Mouse (Mus musculus) hindbrain, embryonic 15.5 days (tissue): ENCODE measurements around the gene Usf1. TPM values are rescaled to one million over a fixed set of nuclear protein-coding genes. Genes with fewer than 3 reads are reported as not detected.

Experiments used
- ATAC-seq: fragments of 200-750 bp; cut with Nextera tagmentation; 2 replicates; pipeline ENCODE4 v1.8.0; 2017; ENCODE audit warnings: low read depth, moderate number of reproducible peaks, moderate TSS enrichment; ENCODE audit not compliant: low FRiP score
- H3K27ac ChIP-seq: fragments of 300-500 bp; sonication (generic); replicated peaks from 2 replicates; pipeline ENCODE4 v1.5.1; 2015; ENCODE audit warnings: mild to moderate bottlenecking, inconsistent platforms
- H3K27me3 ChIP-seq: fragments of 300-500 bp; sonication (generic); 2 replicates; pipeline ENCODE4 v1.6.1; 2015; ENCODE audit warnings: control low read depth, inconsistent platforms
- H3K36me3 ChIP-seq: fragments of 300-500 bp; sonication (generic); 2 replicates; pipeline ENCODE4 v1.6.1; 2015; ENCODE audit warnings: control low read depth, inconsistent platforms
- H3K4me1 ChIP-seq: fragments of 300-500 bp; sonication (generic); replicated peaks from 2 replicates; pipeline ENCODE4 v1.6.1; 2015; ENCODE audit warnings: control low read depth, inconsistent platforms
- H3K4me2 ChIP-seq: fragments of 300-500 bp; sonication (generic); 2 replicates; pipeline ENCODE4 v1.6.1; 2015; ENCODE audit warnings: moderate library complexity, mild to moderate bottlenecking, inconsistent platforms
- H3K4me3 ChIP-seq: fragments of 300-500 bp; sonication (generic); 2 replicates; pipeline ENCODE4 v1.5.1; 2015; ENCODE audit warnings: mild to moderate bottlenecking, inconsistent platforms
- H3K9ac ChIP-seq: fragments of 300-500 bp; sonication (generic); 2 replicates; pipeline ENCODE4 v1.6.1; 2015; ENCODE audit warnings: inconsistent platforms
- H3K9me3 ChIP-seq: fragments of 300-500 bp; sonication (generic); 2 replicates; pipeline ENCODE4 v1.6.1; 2016; ENCODE audit warnings: control low read depth, inconsistent platforms
- WGBS: fragments of 180-500 bp; shearing (Covaris S2); methylation state at CpG from one replicate; pipeline ENCODE4 v1.1.7; 2015; 5-methylcytosine and 5-hydroxymethylcytosine counted together
- polyA plus RNA-seq: library from polyadenylated mRNA; unstranded; fragments of >200 nt; fragmentation: Nextera tagmentation; extraction: Ambion mirVana; gene quantifications from 2 replicates; pipeline ENCODE4 v1.2.1, GENCODE M21; 2015

Usf1 gene
- polyA plus RNA-seq, 1 experiment from 2014 or later = 172 TPM

- no peaks in the 10 kb centered on the region for H3K4me1 ChIP-seq
- no peak for ATAC-seq
- no peaks in the 10 kb centered on the region for H3K36me3 ChIP-seq
- H3K9me3 ChIP-seq = no peaks in the 10 kb centered on the region
- WGBS = 85% methylated on average over 15 of the region's 15 CpGs
- H3K27me3 ChIP-seq = no peaks in the 10 kb centered on the region
- no peak within 1 kb of the TSS for H3K27ac ChIP-seq
- no peak within 1 kb of the TSS for H3K4me3 ChIP-seq
- no peak within 1 kb of the TSS for H3K9ac ChIP-seq
- no peak within 1 kb of the TSS for H3K4me2 ChIP-seq
These were observed 22.6 kb upstream of the Usf1 start, which contains the start of gene Arhgap30 for GRCm38 (mm10) chr1:171388376-171389102. TSS of gene Arhgap30 (plus strand) at chr1:171388954.

DNA sequence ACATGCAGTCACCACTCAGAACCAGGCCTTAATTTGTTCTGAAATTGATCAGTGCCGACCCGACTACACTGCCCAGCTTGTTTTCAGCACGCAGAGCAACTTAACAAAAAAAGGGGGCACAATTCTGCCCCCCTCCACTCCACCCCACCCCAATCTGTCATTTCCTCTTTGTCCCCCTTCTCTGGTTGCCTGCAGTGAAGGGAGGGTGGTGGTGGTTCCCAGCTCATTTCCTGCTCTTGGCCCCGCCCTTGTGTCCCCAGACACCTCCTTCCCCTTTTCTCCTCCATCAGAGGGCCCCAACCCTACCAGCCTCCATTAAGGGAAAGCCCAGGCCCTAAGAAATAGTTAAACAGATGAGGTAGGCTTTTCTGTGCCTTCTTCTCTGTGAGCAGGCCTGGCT lies 21.0 kb upstream of the Usf1 start:
- Histone ChIP-seq H3K4me3 (no peak overlapping the region), H3K4me2 (no peak overlapping the region), H3K27me3 (no peaks in the 10 kb centered on the region), H3K4me1 (no peaks in the 10 kb centered on the region), H3K9ac (no peak overlapping the region), H3K27ac (no peak overlapping the region), H3K36me3 (no peaks in the 10 kb centered on the region), H3K9me3 (no peaks in the 10 kb centered on the region)
- 80% methylated on average over 4 of the region's 4 CpGs for WGBS
- no peak for ATAC-seq

GRCm38 (mm10) chr1:171401821-171402220 lies 9.3 kb upstream of the Usf1 start:
- H3K4me2 ChIP-seq = no peak overlapping the region
- H3K9me3 ChIP-seq = no peaks in the 10 kb centered on the region
- WGBS = 82% methylated on average over 4 of the region's 4 CpGs
- no peaks in the 10 kb centered on the region for H3K36me3 ChIP-seq
- ATAC-seq = no peak
- H3K9ac ChIP-seq = no peak overlapping the region
- no peak overlapping the region for H3K4me3 ChIP-seq
- H3K27ac ChIP-seq = no peak overlapping the region
- H3K4me1 ChIP-seq = no peaks in the 10 kb centered on the region
- H3K27me3 ChIP-seq = no peaks in the 10 kb centered on the region

DNA sequence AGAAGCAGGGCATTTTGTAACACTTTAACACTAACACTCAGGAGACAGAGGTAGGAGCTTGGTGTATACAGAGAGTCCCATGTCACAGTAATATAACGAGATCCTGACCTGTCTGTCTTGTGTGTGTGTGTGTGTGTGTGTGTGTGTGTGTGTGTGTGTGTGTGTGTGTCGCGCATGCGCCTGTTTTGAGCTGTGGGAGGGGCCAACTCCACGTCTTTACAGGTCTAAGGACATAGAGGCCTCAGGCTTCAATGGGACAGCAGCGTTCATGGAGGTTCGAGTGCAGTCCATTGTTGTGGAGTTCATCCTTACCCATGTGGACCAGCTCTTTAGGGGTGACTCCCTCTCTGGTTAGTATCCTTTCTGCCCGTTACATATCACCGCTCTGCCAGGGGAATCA lies 8.1 kb upstream of the Usf1 start:
- ATAC-seq = no peak
- WGBS = 85% methylated on average over 9 of the region's 9 CpGs
- no peak overlapping the region for H3K9ac ChIP-seq

DNA sequence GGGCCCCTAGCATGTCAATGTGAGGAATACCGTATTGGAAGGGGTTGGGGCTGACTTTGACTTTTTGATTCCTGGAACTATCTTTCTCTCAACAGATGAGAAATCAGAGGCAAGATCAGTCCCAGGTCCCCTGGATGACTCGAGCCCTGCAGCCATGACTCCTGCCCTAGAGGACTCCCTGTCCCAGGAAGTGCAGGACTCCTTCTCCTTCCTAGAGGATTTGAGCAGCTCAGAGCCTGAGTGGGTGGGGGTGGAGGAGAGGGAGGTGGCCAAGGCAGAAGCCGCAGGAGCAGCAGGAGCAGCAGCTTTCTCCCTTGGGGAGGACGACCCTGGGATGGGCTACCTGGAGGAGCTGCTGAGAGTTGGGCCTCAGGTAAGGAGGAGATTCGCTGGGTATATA lies 3.9 kb upstream of the Usf1 start:
- no peak overlapping the region for H3K4me3 ChIP-seq
- no peak for ATAC-seq

More for the DNA sequence above, 8.1 kb upstream of the Usf1 start:
- H3K9me3 ChIP-seq = no peaks in the 10 kb centered on the region
- H3K27ac ChIP-seq = no peak overlapping the region
- no peaks in the 10 kb centered on the region for H3K4me1 ChIP-seq
- H3K4me2 ChIP-seq = no peak overlapping the region
- H3K4me3 ChIP-seq = no peak overlapping the region
- H3K36me3 ChIP-seq = no peaks in the 10 kb centered on the region
- H3K27me3 ChIP-seq = 0 out of 2 replicates have a peak, but pooled peaks cover 8% of the 10 kb centered on the region

GRCm38 (mm10) chr1:171410231-171410630 lies 882 bp upstream of the Usf1 start:
- Histone ChIP-seq H3K27ac (no peak overlapping the region), H3K4me1 (peaks cover 23% of the 10 kb centered on the region), H3K9ac (no peak overlapping the region), H3K4me3 (no peak overlapping the region), H3K9me3 (no peaks in the 10 kb centered on the region), H3K36me3 (peaks cover under 1% of the 10 kb centered on the region; the same call in 1 of the 2 replicates), H3K27me3 (0 out of 2 replicates have a peak, but pooled peaks cover 13% of the 10 kb centered on the region), H3K4me2 (no peak overlapping the region)
- 82% methylated on average over 1 of the region's 1 CpGs for WGBS
- ATAC-seq = no peak

More for the DNA sequence above, 3.9 kb upstream of the Usf1 start:
- Histone ChIP-seq H3K9me3 (no peaks in the 10 kb centered on the region), H3K36me3 (no peaks in the 10 kb centered on the region), H3K4me1 (no peaks in the 10 kb centered on the region; the same call in 1 of the 2 replicates), H3K27me3 (0 out of 2 replicates have a peak, but pooled peaks cover 13% of the 10 kb centered on the region), H3K4me2 (no peak overlapping the region), H3K9ac (no peak overlapping the region), H3K27ac (no peak overlapping the region)
- WGBS = 83% methylated on average over 5 of the region's 5 CpGs

- H3K27me3 ChIP-seq = 0 out of 2 replicates have a peak, but pooled peaks cover 13% of the 10 kb centered on the region
- H3K9ac ChIP-seq = peak overlapping the region; percentile 86
- no peaks in the 10 kb centered on the region for H3K9me3 ChIP-seq
- H3K27ac ChIP-seq = peak overlapping the region; percentile 97
- peak overlapping the region; percentile 78 for H3K4me3 ChIP-seq
- peak overlapping the region; percentile 63 for H3K4me2 ChIP-seq
- H3K4me1 ChIP-seq = peaks cover 23% of the 10 kb centered on the region
- H3K36me3 ChIP-seq = peaks cover 13% of the 10 kb centered on the region
- WGBS = under 1% methylated on average over 39 of the region's 39 CpGs
- ATAC-seq = peak; percentile 87
These were observed 404 bp downstream of the Usf1 start for GRCm38 (mm10) chr1:171411492-171411941.

GRCm38 (mm10) chr1:171412001-171412441 lies 908 bp downstream of the Usf1 start:
- Histone ChIP-seq H3K4me1 (peaks cover 23% of the 10 kb centered on the region), H3K9ac (peak overlapping the region; percentile 86), H3K27ac (peak overlapping the region; percentile 97), H3K4me3 (peak overlapping the region; percentile 78), H3K9me3 (no peaks in the 10 kb centered on the region), H3K27me3 (0 out of 2 replicates have a peak, but pooled peaks cover 13% of the 10 kb centered on the region), H3K36me3 (peaks cover 18% of the 10 kb centered on the region), H3K4me2 (peak overlapping the region; percentile 63)
- under 1% methylated on average over 20 of the region's 20 CpGs for WGBS
- ATAC-seq = peak; percentile 6; the same call in 1 of the 2 replicates

- 20% methylated on average over 3 of the region's 3 CpGs for WGBS
- no peak for ATAC-seq
- H3K36me3 ChIP-seq = peaks cover 22% of the 10 kb centered on the region
These were observed 1.3 kb downstream of the Usf1 start for GRCm38 (mm10) chr1:171412446-171412845.

DNA sequence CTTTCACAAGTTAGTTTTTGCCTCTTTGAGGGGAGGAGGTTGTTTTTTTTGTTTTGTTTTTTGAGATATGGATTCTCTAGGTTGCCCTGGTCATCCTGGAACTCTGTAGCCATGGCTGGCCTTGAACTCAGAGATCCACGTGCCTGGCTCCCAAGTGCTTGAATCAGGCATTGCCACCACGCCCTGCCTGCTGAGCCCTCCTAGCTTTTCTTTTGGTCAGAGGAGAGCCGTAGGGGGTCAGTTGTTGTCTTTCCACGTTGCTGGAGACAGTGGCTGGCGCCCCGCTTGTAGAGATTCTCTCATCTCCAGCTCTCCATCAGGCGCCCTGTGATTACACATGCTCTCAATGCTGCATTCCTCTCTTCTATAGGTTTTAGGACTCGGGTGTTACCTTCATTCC lies 2.5 kb downstream of the Usf1 start:
- no peak overlapping the region for H3K4me3 ChIP-seq
- ATAC-seq = no peak
- no peak overlapping the region for H3K27ac ChIP-seq
- peaks cover 23% of the 10 kb centered on the region for H3K4me1 ChIP-seq
- H3K9ac ChIP-seq = no peak overlapping the region
- WGBS = 79% methylated on average over 8 of the region's 8 CpGs
- H3K4me2 ChIP-seq = peak overlapping the region; percentile 63
- H3K36me3 ChIP-seq = peaks cover 30% of the 10 kb centered on the region
- H3K9me3 ChIP-seq = no peaks in the 10 kb centered on the region
- H3K27me3 ChIP-seq = 0 out of 2 replicates have a peak, but pooled peaks cover 5% of the 10 kb centered on the region

More at GRCm38 (mm10) chr1:171412446-171412845, 1.3 kb downstream of the Usf1 start:
- no peaks in the 10 kb centered on the region for H3K9me3 ChIP-seq
- H3K27me3 ChIP-seq = 0 out of 2 replicates have a peak, but pooled peaks cover 11% of the 10 kb centered on the region
- peaks cover 23% of the 10 kb centered on the region for H3K4me1 ChIP-seq
- peak overlapping the region; percentile 97 for H3K27ac ChIP-seq
- H3K4me3 ChIP-seq = peak overlapping the region; percentile 78
- H3K4me2 ChIP-seq = peak overlapping the region; percentile 63
- H3K9ac ChIP-seq = peak overlapping the region; percentile 86

- Histone ChIP-seq H3K4me1 (peaks cover 14% of the 10 kb centered on the region), H3K27ac (peak within 1 kb of the TSS; percentile 30; the same call in 1 of the 2 replicates), H3K9ac (no peak within 1 kb of the TSS), H3K4me2 (no peak within 1 kb of the TSS), H3K4me3 (no peak within 1 kb of the TSS), H3K27me3 (no peaks in the 10 kb centered on the region), H3K36me3 (peaks cover 52% of the 10 kb centered on the region), H3K9me3 (no peaks in the 10 kb centered on the region)
- 93% methylated on average over 5 of the region's 5 CpGs for WGBS
- no peak for ATAC-seq
These were observed 7.5 kb downstream of the Usf1 start, which contains the start of gene Tstd1 for GRCm38 (mm10) chr1:171418660-171419059. TSS of gene Tstd1 (plus strand) at chr1:171418872.

GRCm38 (mm10) chr1:171419291-171419882 lies 8.3 kb downstream of the Usf1 start:
- Histone ChIP-seq H3K4me2 (no peak overlapping the region), H3K4me3 (no peak overlapping the region), H3K27me3 (no peaks in the 10 kb centered on the region), H3K9me3 (no peaks in the 10 kb centered on the region), H3K4me1 (peaks cover 7% of the 10 kb centered on the region), H3K9ac (no peak overlapping the region), H3K27ac (peak overlapping the region; percentile 30; the same call in 1 of the 2 replicates), H3K36me3 (peaks cover 52% of the 10 kb centered on the region)
- peak; percentile 69 for ATAC-seq
- 34% methylated on average over 12 of the region's 12 CpGs for WGBS
